Mouse (Mus musculus) megakaryocyte, embryonic 14.5 days (primary cell): ENCODE data around the gene Cldn3. TPM values are rescaled to one million over a fixed set of nuclear protein-coding genes. Genes with fewer than 3 reads are reported as not detected.
"Not testable (repeated sequence)": the region's sequence is repeated elsewhere in the genome, so short reads cannot be mapped to it uniquely, and the experiment has no call there.

ENCODE experiments used
- H3K27me3 ChIP-seq: replicated peaks from 2 replicates; pipeline ENCODE3; 2012; ENCODE audit warnings: inconsistent platforms
- H3K36me3 ChIP-seq: replicated peaks from 2 replicates; pipeline ENCODE3; 2012; ENCODE audit warnings: low read length, inconsistent platforms, mixed read lengths
- H3K4me1 ChIP-seq: 2 replicates; pipeline ENCODE4 v1.6.1; 2012; ENCODE audit warnings: inconsistent platforms
- H3K4me3 ChIP-seq: replicated peaks from 2 replicates; pipeline ENCODE3; 2012; ENCODE audit warnings: moderate library complexity, mild to moderate bottlenecking, inconsistent platforms
- H3K9me3 ChIP-seq: 2 replicates; pipeline ENCODE4 v1.6.1; 2012; ENCODE audit warnings: inconsistent platforms
- FLI1 ChIP-seq: IDR thresholded peaks from 2 replicates; pipeline ENCODE4 v1.6.1; 2012; ENCODE audit warnings: low read length, inconsistent platforms, mixed read lengths
- GATA1 ChIP-seq: IDR thresholded peaks from 3 replicates; pipeline ENCODE4 v1.6.1; 2012; ENCODE audit warnings: mixed read lengths, low read length, inconsistent platforms, borderline replicate concordance
- polyA plus RNA-seq: library from polyadenylated mRNA; stranded (reverse); fragments of >175 nt; gene quantifications from 2 replicates; pipeline ENCODE4 v1.2.3, GENCODE M21; 2012; ENCODE audit warnings: low replicate concordance; ENCODE audit not compliant: insufficient read depth

The Cldn3 gene
- polyA plus RNA-seq, 1 experiment, result 0.64 TPM

DNA sequence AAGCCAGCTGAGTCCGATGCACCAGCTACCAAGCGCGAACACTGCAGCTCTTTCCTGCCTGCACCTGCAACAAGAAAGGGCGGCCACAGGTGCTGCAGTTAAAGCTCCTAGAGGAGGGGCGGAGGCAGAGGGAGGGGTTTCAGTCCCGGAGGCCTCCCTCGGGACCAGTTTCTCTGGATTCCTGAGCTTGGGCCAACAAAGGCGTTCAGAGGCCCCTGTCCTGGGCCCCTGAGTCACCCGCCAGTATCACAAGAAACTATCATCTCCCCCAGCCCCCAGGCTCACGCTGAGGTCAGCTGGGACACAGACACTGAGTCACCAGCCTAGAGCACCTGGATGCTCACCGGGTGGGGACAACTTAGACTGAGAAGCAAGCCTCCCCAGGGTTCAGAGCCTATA, 39.2 kb upstream of the Cldn3 start, which contains the start of gene Cldn4:
TSS of gene Cldn4 (minus strand) at position 78 of the 399 bp plus-strand sequence.
- TF ChIP-seq GATA1 (no peak), FLI1 (no peak)
- H3K27me3 ChIP-seq, result peaks cover 11% of the 10 kb centered on the region
- no peaks in the 10 kb centered on the region for H3K9me3 ChIP-seq
- peaks cover 2% of the 10 kb centered on the region for H3K36me3 ChIP-seq
- H3K4me1 ChIP-seq, result peaks cover 76% of the 10 kb centered on the region
- no peak within 1 kb of the TSS for H3K4me3 ChIP-seq

- peaks cover 11% of the 10 kb centered on the region for H3K27me3 ChIP-seq
- peaks cover 80% of the 10 kb centered on the region for H3K4me1 ChIP-seq
- H3K4me3 ChIP-seq, result no peak overlapping the region
- TF ChIP-seq GATA1, result no peak
- TF ChIP-seq FLI1, result no peak
- no peaks in the 10 kb centered on the region for H3K9me3 ChIP-seq
- no peaks in the 10 kb centered on the region for H3K36me3 ChIP-seq
Observed at GRCm38 (mm10) chr5:134947420-134948084, 38.5 kb upstream of the Cldn3 start.

GRCm38 (mm10) chr5:134948085-134948439, 38.0 kb upstream of the Cldn3 start:
- TF ChIP-seq FLI1 (no peak), GATA1 (no peak)
- H3K27me3 ChIP-seq, result peaks cover 11% of the 10 kb centered on the region
- H3K36me3 ChIP-seq, result no peaks in the 10 kb centered on the region
- peaks cover 80% of the 10 kb centered on the region for H3K4me1 ChIP-seq
- H3K4me3 ChIP-seq, result no peak overlapping the region
- no peaks in the 10 kb centered on the region for H3K9me3 ChIP-seq

DNA sequence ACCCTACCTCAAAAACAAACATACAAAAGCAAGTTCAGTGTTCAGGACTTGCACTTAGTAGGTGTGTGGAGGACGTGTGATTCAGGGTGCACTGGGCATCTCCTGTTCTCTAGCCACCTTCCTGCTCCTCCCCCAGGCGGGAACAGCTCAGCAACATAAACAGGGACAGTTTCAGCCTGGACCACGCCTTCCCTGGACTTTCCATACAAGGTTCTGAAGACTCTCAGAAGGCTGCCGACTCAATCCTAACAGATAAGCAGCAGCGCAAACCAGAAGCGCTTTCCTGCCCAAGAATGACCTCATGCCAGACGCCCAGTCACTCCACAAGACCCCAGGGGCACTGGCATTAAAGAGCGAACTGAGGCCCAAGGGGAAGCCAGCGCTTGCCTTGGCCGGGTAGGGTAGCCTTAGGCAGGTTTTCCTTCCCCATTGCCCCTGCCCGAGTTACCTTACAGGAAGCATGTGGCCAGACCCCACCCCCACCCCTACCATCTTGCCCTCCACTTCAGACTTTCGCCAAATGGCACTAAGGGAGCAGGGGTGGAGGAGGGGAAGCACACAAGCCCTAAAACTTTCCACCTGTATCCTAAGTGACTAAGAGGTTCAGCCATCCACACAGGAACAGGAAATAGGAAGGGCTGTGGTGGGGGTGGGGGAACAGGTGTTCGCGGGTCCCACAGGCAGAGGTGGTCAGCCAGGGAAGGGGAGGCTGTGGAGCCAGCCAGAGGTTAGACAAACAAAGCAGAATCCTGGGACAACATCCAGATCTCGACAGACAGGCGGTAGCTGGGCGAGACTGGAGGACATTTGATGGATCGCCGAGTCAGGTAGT, 34.7 kb upstream of the Cldn3 start:
- H3K4me3 ChIP-seq, result peak overlapping the region; percentile 85

DNA sequence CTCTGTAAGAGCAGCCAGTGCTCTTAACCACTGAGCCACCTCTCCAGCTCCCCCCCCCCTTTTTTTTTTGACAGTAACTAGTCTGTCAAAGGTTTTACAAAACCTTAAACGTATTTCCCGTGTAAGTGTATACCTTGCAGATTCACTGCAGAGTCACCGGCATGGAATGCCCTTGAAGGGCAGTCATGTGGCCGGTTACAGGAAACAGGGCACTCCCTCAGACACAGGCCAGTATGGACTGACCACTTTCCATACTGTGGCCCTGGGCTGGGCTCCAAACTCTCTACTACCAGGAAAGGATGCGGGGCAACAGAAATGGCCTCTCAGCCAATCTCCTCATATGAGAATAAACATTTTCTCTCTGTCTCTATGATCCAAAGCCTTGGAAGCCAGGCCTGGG, 30.5 kb upstream of the Cldn3 start:
- peaks cover 94% of the 10 kb centered on the region for H3K4me1 ChIP-seq
- H3K27me3 ChIP-seq, result no peaks in the 10 kb centered on the region
- H3K9me3 ChIP-seq, result no peaks in the 10 kb centered on the region
- TF ChIP-seq GATA1, result no peak
- no peak for TF ChIP-seq FLI1
- no peaks in the 10 kb centered on the region for H3K36me3 ChIP-seq
- no peak overlapping the region for H3K4me3 ChIP-seq

More for the DNA sequence above, 34.7 kb upstream of the Cldn3 start:
- no peaks in the 10 kb centered on the region for H3K9me3 ChIP-seq
- peaks cover 83% of the 10 kb centered on the region for H3K4me1 ChIP-seq
- TF ChIP-seq GATA1 (no peak), FLI1 (no peak)
- peaks cover 3% of the 10 kb centered on the region for H3K27me3 ChIP-seq
- no peaks in the 10 kb centered on the region for H3K36me3 ChIP-seq

DNA sequence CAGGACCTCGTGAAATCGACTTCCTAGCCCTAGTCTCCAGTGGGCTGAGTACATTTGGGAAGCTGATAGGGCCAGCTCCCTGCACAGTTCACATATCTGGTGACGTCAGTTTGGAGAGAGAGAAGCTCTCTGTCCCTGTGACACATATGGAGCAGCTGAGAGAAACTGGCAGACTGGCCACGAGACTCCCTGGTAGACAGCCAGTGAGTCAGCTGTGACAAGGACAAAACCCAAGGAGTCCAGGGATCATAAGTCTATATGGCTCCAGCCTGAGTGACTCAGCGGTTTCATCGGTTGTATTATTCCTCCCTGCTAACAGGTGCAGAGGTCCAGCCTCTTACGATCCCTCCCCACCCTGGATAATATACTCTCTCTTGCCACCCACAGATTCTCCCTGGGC, 26.9 kb upstream of the Cldn3 start:
- peaks cover 89% of the 10 kb centered on the region for H3K4me1 ChIP-seq
- no peak for TF ChIP-seq GATA1
- no peak for TF ChIP-seq FLI1
- no peaks in the 10 kb centered on the region for H3K36me3 ChIP-seq
- no peaks in the 10 kb centered on the region for H3K27me3 ChIP-seq
- no peaks in the 10 kb centered on the region for H3K9me3 ChIP-seq
- H3K4me3 ChIP-seq, result peak overlapping the region; percentile 62

DNA sequence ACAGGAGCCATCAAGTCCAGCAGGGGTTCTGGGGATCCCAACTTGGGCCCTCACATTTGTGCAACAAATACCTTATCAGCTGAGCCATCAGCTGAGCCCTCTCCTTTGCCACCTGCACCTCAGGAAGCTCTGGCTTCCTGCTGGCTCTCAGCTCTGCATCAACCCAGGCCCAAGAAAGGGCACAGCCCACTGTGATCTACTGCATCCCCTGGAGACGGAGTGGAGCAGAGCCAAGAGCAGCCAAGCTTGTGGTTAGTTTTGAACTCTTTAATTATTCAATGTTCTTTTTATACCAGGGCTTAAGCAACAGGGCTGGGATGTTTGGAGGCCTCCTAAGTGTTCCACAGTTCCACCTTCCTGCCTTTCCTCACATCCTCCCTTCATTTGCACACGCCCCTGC, 25.6 kb upstream of the Cldn3 start:
- Histone ChIP-seq H3K9me3 (no peaks in the 10 kb centered on the region), H3K4me1 (peaks cover 87% of the 10 kb centered on the region), H3K36me3 (no peaks in the 10 kb centered on the region), H3K27me3 (no peaks in the 10 kb centered on the region), H3K4me3 (no peak overlapping the region)
- no peak for TF ChIP-seq FLI1
- no peak for TF ChIP-seq GATA1

DNA sequence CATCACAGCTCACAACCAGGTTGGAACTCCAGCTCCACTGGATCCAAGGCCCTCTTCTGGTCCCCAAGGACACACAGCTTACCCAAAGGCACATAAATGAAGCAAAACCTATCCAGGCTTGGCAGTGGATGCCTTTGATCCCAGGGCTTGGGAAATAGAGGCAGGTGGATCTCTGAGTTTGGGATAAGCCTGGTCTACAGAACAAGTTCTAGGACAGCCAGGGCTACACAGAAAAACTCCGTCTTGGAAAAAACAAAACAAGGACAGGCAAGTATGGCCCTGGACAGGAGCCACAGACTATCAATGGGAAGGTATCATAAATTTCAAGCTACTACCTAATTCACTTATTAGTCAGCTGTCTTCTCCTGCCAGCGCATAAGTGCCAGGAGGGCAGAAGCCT, 24.5 kb upstream of the Cldn3 start:
- Histone ChIP-seq H3K4me1 (peaks cover 87% of the 10 kb centered on the region), H3K36me3 (no peaks in the 10 kb centered on the region), H3K4me3 (no peak overlapping the region), H3K27me3 (peaks cover 1% of the 10 kb centered on the region), H3K9me3 (no peaks in the 10 kb centered on the region)
- TF ChIP-seq GATA1 (no peak), FLI1 (no peak)

DNA sequence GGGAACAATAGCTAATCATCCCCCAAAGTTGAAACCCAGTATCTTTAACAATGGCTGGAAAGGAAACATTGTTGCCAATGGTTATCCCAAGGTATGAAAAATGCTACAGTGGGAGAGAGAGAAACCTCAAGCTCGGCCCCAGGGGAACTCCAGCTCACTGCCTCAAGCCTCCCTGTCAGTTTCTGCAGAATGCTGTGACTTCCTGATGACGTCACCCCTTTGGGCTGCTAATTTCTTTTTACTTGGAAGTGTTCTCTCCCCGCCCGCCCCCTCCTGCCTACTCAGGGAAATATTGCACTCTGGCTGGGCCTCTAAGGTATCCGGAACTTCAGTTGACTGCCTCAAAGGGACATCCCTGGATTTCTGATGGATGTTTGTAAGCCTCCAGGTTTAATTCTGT, 22.5 kb upstream of the Cldn3 start:
- H3K36me3 ChIP-seq, result no peaks in the 10 kb centered on the region
- TF ChIP-seq FLI1 (no peak), GATA1 (no peak)

DNA sequence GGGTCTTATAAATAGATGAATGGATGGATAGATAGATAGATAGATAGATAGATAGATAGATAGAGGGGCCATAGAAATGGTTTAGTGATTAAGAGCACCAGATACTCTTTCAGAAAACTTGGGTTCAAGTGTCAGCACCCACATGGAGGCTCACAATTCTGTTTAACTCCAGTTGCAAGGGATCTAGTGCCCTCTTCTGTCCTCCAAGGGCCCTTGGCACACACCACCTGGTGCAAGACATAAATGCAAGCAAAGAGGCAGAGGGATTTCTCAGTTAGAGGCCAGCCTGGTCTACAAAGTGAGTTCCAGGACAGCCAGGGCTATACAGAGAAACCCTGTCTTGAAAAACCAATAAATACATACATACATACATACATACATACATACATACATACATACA, 21.4 kb upstream of the Cldn3 start:
- not testable (repeated sequence) for H3K4me3 ChIP-seq, H3K36me3 ChIP-seq, H3K9me3 ChIP-seq
- peaks cover 57% of the 10 kb centered on the region for H3K4me1 ChIP-seq
- H3K27me3 ChIP-seq, result peaks cover 21% of the 10 kb centered on the region

More for the DNA sequence above, 22.5 kb upstream of the Cldn3 start:
- Histone ChIP-seq H3K27me3 (peaks cover 17% of the 10 kb centered on the region), H3K4me1 (peaks cover 68% of the 10 kb centered on the region), H3K9me3 (no peaks in the 10 kb centered on the region), H3K4me3 (no peak overlapping the region)
